Mouse (Mus musculus) T-helper 17 cell (primary cell): ENCODE data around the gene Cacna1i.

Experiments
- in situ Hi-C, 2 experiments: fragments of 300-600 bp; cut with MboI, MseI; formaldehyde crosslinking; loops; 1 replicate in 1 of 2; 2 replicates in 1 of 2; pipeline ENCODE4 v1.15.1; 2025; ENCODE audit warnings: high pct_unique_total_duplicates in 2 of 2

Cacna1i gene

GRCm38 (mm10) chr15:80263610-80264575 lies 23.1 kb upstream of the Cacna1i start, which contains the start of gene Rps19bp1:
TSS of gene Rps19bp1 (minus strand) at chr15:80264315.
- in situ Hi-C loops, result loop anchor here in 1 of 2 experiments (10.0 to 25.0 kb wide), 2 partner anchors 1323 to 1581 kb away; partner anchors contain the start of gene Ep300

- in situ Hi-C loops, result loop anchor here (5.0 to 25.0 kb wide), 3 partner anchors 49 to 1579 kb away; partner anchors contain the start of gene Ep300 (in 1 of the 2)
These were observed 20.8 kb upstream of the Cacna1i start for GRCm38 (mm10) chr15:80266281-80266680.

- in situ Hi-C loops, result loop anchor here in 1 of 2 experiments (25.0 kb wide), 1 partner anchor 1315 kb away; the partner anchor contains the start of gene Ep300
These were observed 15.1 kb upstream of the Cacna1i start for GRCm38 (mm10) chr15:80271858-80272396.

GRCm38 (mm10) chr15:80277107-80277506 lies 9.9 kb upstream of the Cacna1i start:
- in situ Hi-C loops, result no loop called here

GRCm38 (mm10) chr15:80277625-80278024 lies 9.4 kb upstream of the Cacna1i start:
- in situ Hi-C loops, result no loop called here

- in situ Hi-C loops, result no loop called here
These were observed 8.8 kb upstream of the Cacna1i start for GRCm38 (mm10) chr15:80278121-80278759.

- in situ Hi-C loops, result no loop called here
These were observed 8.0 kb upstream of the Cacna1i start for GRCm38 (mm10) chr15:80279053-80279452.

- in situ Hi-C loops, result loop anchor here (5.0 kb wide), 2 partner anchors 402 to 417 kb away; no protein-coding TSS in a partner anchor
These were observed 6.4 kb upstream of the Cacna1i start for GRCm38 (mm10) chr15:80280646-80281045.

GRCm38 (mm10) chr15:80288036-80288435 lies 998 bp downstream of the Cacna1i start:
- in situ Hi-C loops, result no loop called here

- in situ Hi-C loops, result no loop called here
These were observed 2.4 kb downstream of the Cacna1i start for GRCm38 (mm10) chr15:80289436-80289835.

- in situ Hi-C loops, result loop anchor here (5.0 kb wide), 2 partner anchors 400 to 570 kb away; no protein-coding TSS in a partner anchor
These were observed 10.1 kb downstream of the Cacna1i start for GRCm38 (mm10) chr15:80297146-80297545.

GRCm38 (mm10) chr15:80303779-80304178 lies 16.7 kb downstream of the Cacna1i start:
- in situ Hi-C loops, result no loop called here

- in situ Hi-C loops, result no loop called here
These were observed 17.1 kb downstream of the Cacna1i start for GRCm38 (mm10) chr15:80304188-80304587.

GRCm38 (mm10) chr15:80306146-80306545 lies 19.1 kb downstream of the Cacna1i start:
- in situ Hi-C loops, result no loop called here

GRCm38 (mm10) chr15:80314731-80315130 lies 27.7 kb downstream of the Cacna1i start:
- in situ Hi-C loops, result loop anchor here in 1 of 2 experiments (5.0 kb wide), 1 partner anchor 92 kb away; no protein-coding TSS in a partner anchor

GRCm38 (mm10) chr15:80316966-80317634 lies 30.1 kb downstream of the Cacna1i start:
- in situ Hi-C loops, result loop anchor here in 1 of 2 experiments (5.0 kb wide), 1 partner anchor 95 kb away; no protein-coding TSS in a partner anchor

GRCm38 (mm10) chr15:80317841-80318530 lies 30.9 kb downstream of the Cacna1i start:
- in situ Hi-C loops, result loop anchor here in 1 of 2 experiments (5.0 kb wide), 1 partner anchor 96 kb away; no protein-coding TSS in a partner anchor

- in situ Hi-C loops, result loop anchor here in 1 of 2 experiments (5.0 kb wide), 1 partner anchor 96 kb away; no protein-coding TSS in a partner anchor
These were observed 31.7 kb downstream of the Cacna1i start for GRCm38 (mm10) chr15:80318543-80319255.

GRCm38 (mm10) chr15:80319315-80319714 lies 32.3 kb downstream of the Cacna1i start:
- in situ Hi-C loops, result loop anchor here in 1 of 2 experiments (5.0 kb wide), 1 partner anchor 97 kb away; no protein-coding TSS in a partner anchor
